Mouse (Mus musculus): Measurements from ENCODE around the gene Cnr2. TPM values are rescaled to one million over a fixed set of nuclear protein-coding genes. Genes with fewer than 3 reads are reported as not detected.
A peak's percentile ranks its signal among the peaks of the same experiment; 100 is the strongest.

Gene Cnr2
- polyA plus RNA-seq, 1 experiment from 2014 or later: 2.6 TPM

- Histone ChIP-seq H3K27me3 (ENCODE audit: insufficient read depth, low read length) (no peaks in the 10 kb centered on the region), H3K9ac (replicated peaks) (no peak overlapping the region; the same call in 1 of the 2 replicates), H3K4me2 (ENCODE audit: low read depth, low read length) (peak overlapping the region; percentile 43), H3K27ac (ENCODE audit: low read depth) (peak overlapping the region; percentile 73), H3K4me1 (ENCODE audit: insufficient read depth) (peaks cover 15% of the 10 kb centered on the region), H3K9me3 (ENCODE audit: low read length) (no peaks in the 10 kb centered on the region), H3K4me3 (ENCODE audit: low read depth, low read length) (no peak overlapping the region), H3K36me3 (replicated peaks; ENCODE audit: insufficient read depth, low read length) (peaks cover 13% of the 10 kb centered on the region)
- ATAC-seq (no peak), DNase-seq (no peak)
- 44% methylated on average over 13 of the region's 13 CpGs for WGBS (ENCODE audit: insufficient replicate concordance)
- TF ChIP-seq EP300 (IDR thresholded peaks at IDR 0.05; ENCODE audit: low read depth) (no peak), CTCF (IDR thresholded peaks at IDR 0.05; ENCODE audit: low read depth) (no peak)
Measured at GRCm38 (mm10) chr4:135918635-135919279, 23.6 kb downstream of the Cnr2 start.

- Histone ChIP-seq H3K27ac (ENCODE audit: low read depth) (peak overlapping the region; percentile 73), H3K36me3 (replicated peaks; ENCODE audit: insufficient read depth, low read length) (peaks cover 13% of the 10 kb centered on the region), H3K9ac (replicated peaks) (no peak overlapping the region), H3K4me1 (ENCODE audit: insufficient read depth) (peaks cover 15% of the 10 kb centered on the region), H3K4me2 (ENCODE audit: low read depth, low read length) (peak overlapping the region; percentile 20; the same call in 1 of the 2 replicates), H3K4me3 (ENCODE audit: low read depth, low read length) (no peak overlapping the region), H3K27me3 (ENCODE audit: insufficient read depth, low read length) (no peaks in the 10 kb centered on the region), H3K9me3 (ENCODE audit: low read length) (no peaks in the 10 kb centered on the region)
- TF ChIP-seq EP300 (IDR thresholded peaks at IDR 0.05; ENCODE audit: low read depth) (no peak), CTCF (IDR thresholded peaks at IDR 0.05; ENCODE audit: low read depth) (no peak)
- 62% methylated on average over 3 of the region's 3 CpGs for WGBS (ENCODE audit: insufficient replicate concordance)
- ATAC-seq: no peak
- DNase-seq: no peak
Measured at GRCm38 (mm10) chr4:135919280-135919639, 24.1 kb downstream of the Cnr2 start.

GRCm38 (mm10) chr4:135920304-135921241 is 25.4 kb downstream of the Cnr2 start, which contains the start of gene Fuca1:
Fuca1 (plus strand) TSS chr4:135920735.
- 1% methylated on average over 60 of the region's 60 CpGs for WGBS (ENCODE audit: insufficient replicate concordance)
- peak; percentile 94 for ATAC-seq
- Histone ChIP-seq H3K4me3 (ENCODE audit: low read depth, low read length) (peak within 1 kb of the TSS; percentile 82), H3K27me3 (ENCODE audit: insufficient read depth, low read length) (no peaks in the 10 kb centered on the region), H3K36me3 (replicated peaks; ENCODE audit: insufficient read depth, low read length) (peaks cover 19% of the 10 kb centered on the region), H3K4me2 (ENCODE audit: low read depth, low read length) (peak within 1 kb of the TSS; percentile 99), H3K9me3 (ENCODE audit: low read length) (no peaks in the 10 kb centered on the region), H3K27ac (ENCODE audit: low read depth) (peak within 1 kb of the TSS; percentile 73), H3K4me1 (ENCODE audit: insufficient read depth) (peaks cover 15% of the 10 kb centered on the region), H3K9ac (replicated peaks) (peak within 1 kb of the TSS; percentile 80)
- peak; percentile 98 for DNase-seq
- TF ChIP-seq CTCF (IDR thresholded peaks at IDR 0.05; ENCODE audit: low read depth): peak; percentile 86
- TF ChIP-seq EP300 (IDR thresholded peaks at IDR 0.05; ENCODE audit: low read depth): no peak; the same call in none of the 2 replicates

DNA sequence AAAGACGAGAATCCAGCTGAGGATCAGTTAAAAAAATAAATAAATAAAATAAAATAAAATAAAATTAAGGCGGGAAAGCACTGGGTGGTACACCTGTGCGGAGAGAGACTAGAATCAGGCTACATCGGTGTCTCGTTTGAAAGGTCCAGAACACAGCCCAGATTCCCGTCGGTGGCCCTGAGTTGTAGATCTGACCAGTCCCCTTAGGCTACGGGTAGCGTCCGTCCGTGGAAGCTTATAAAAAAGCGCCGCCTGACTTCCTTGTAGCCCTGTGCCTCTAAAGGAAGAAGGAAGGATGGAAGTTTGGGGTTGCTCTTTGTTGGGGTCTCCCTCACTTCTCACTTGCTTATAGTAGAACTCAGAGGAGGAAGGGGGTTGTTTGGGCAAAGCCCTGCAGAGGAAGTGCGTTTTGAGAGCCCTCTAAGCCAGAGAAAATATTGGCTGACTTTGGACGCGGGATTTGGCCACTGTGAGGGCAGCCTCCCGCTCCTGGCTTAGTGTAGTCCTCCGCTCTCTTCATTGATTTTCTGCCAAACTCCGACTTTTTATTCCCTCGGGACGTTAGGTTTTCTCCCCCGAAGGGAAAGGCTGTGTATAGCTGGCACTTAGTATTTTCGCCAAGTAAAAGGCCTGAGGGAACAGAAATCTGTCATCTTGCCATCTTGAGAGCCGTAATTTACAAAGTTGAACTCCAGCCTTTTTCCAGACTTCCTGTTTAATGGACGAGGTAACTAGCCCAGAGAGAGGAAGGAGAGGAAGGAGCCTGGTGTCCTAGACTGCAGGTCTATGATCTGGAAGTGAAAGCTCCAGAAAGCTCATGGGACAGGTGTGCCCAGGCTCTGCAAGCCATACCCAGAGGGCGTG is 26.3 kb downstream of the Cnr2 start:
- TF ChIP-seq EP300 (IDR thresholded peaks at IDR 0.05; ENCODE audit: low read depth) (no peak), CTCF (IDR thresholded peaks at IDR 0.05; ENCODE audit: low read depth) (no peak)
- Histone ChIP-seq H3K27me3 (ENCODE audit: insufficient read depth, low read length) (no peaks in the 10 kb centered on the region), H3K4me3 (ENCODE audit: low read depth, low read length) (peak overlapping the region; percentile 82), H3K36me3 (replicated peaks; ENCODE audit: insufficient read depth, low read length) (peaks cover 25% of the 10 kb centered on the region), H3K9ac (replicated peaks) (peak overlapping the region; percentile 80), H3K4me2 (ENCODE audit: low read depth, low read length) (peak overlapping the region; percentile 99), H3K27ac (ENCODE audit: low read depth) (peak overlapping the region; percentile 64), H3K4me1 (ENCODE audit: insufficient read depth) (peaks cover 15% of the 10 kb centered on the region), H3K9me3 (ENCODE audit: low read length) (no peaks in the 10 kb centered on the region)
- DNase-seq (no peak), ATAC-seq (no peak)
- WGBS (ENCODE audit: insufficient replicate concordance): 5% methylated on average over 26 of the region's 26 CpGs

GRCm38 (mm10) chr4:135922190-135922589 is 27.0 kb downstream of the Cnr2 start:
- Histone ChIP-seq H3K9me3 (ENCODE audit: low read length) (no peaks in the 10 kb centered on the region), H3K4me1 (ENCODE audit: insufficient read depth) (peaks cover 15% of the 10 kb centered on the region), H3K27ac (ENCODE audit: low read depth) (peak overlapping the region; percentile 64; the same call in 1 of the 2 replicates), H3K9ac (replicated peaks) (peak overlapping the region; percentile 80; the same call in 1 of the 2 replicates), H3K4me2 (ENCODE audit: low read depth, low read length) (peak overlapping the region; percentile 99), H3K4me3 (ENCODE audit: low read depth, low read length) (peak overlapping the region; percentile 82), H3K27me3 (ENCODE audit: insufficient read depth, low read length) (no peaks in the 10 kb centered on the region), H3K36me3 (replicated peaks; ENCODE audit: insufficient read depth, low read length) (peaks cover 27% of the 10 kb centered on the region)
- no peak for DNase-seq
- no peak for TF ChIP-seq CTCF (IDR thresholded peaks at IDR 0.05; ENCODE audit: low read depth)
- TF ChIP-seq EP300 (IDR thresholded peaks at IDR 0.05; ENCODE audit: low read depth): no peak
- WGBS (ENCODE audit: insufficient replicate concordance): 41% methylated on average over 1 of the region's 1 CpGs
- ATAC-seq: no peak

Data from liver, postnatal 0 days (tissue).